Mouse (Mus musculus) CD4-positive naive resting alpha-beta T cell, adult 57 days (primary cell): ENCODE data around the gene D3Ertd751e. TPM values are rescaled to one million over a fixed set of nuclear protein-coding genes. Genes with fewer than 3 reads are reported as not detected.

Experiments
- total RNA-seq: library from RNA; stranded (reverse); gene quantifications from one replicate; pipeline ENCODE4 v1.2.4, GENCODE M21; 2023

The D3Ertd751e gene
- 14.4 TPM for total RNA-seq

GRCm38 (mm10) chr3:41742278-41742934 is at the start of gene D3Ertd751e, which contains the start of gene Sclt1:
D3Ertd751e (plus strand) TSS chr3:41742611.
Sclt1 (minus strand) TSS chr3:41742514.

Other genes starting within 250 kb of the D3Ertd751e start
- gene Jade1, start 186.9 kb upstream of the D3Ertd751e start, total RNA-seq: 51.1 TPM
- gene Sclt1, start 97 bp upstream of the D3Ertd751e start, total RNA-seq: 14.3 TPM